Mouse (Mus musculus) forebrain, embryonic 15.5 days (tissue): Measurements from ENCODE around the gene Sox6. TPM values are rescaled to one million over a fixed set of nuclear protein-coding genes. Genes with fewer than 3 reads are reported as not detected.

Source experiments
- ATAC-seq: fragments of 200-750 bp; cut with Nextera tagmentation; replicated peaks from 2 replicates; pipeline ENCODE4 v1.8.0; 2017; ENCODE audit warnings: mild to moderate bottlenecking, moderate TSS enrichment, moderate library complexity
- H3K27ac ChIP-seq: fragments of 300-500 bp; sonication (generic); replicated peaks from 2 replicates; pipeline ENCODE4 v1.5.1; 2015; ENCODE audit warnings: mild to moderate bottlenecking, inconsistent platforms
- H3K27me3 ChIP-seq: fragments of 300-500 bp; sonication (generic); 2 replicates; pipeline ENCODE4 v1.6.1; 2015; ENCODE audit warnings: inconsistent platforms
- H3K36me3 ChIP-seq: fragments of 300-500 bp; sonication (generic); 2 replicates; pipeline ENCODE4 v1.6.1; 2015; ENCODE audit warnings: mild to moderate bottlenecking, inconsistent platforms
- H3K4me1 ChIP-seq: fragments of 300-500 bp; sonication (generic); 2 replicates; pipeline ENCODE4 v1.6.1; 2015; ENCODE audit warnings: inconsistent platforms
- H3K4me2 ChIP-seq: fragments of 300-500 bp; sonication (generic); replicated peaks from 2 replicates; pipeline ENCODE4 v1.6.1; 2015; ENCODE audit warnings: mild to moderate bottlenecking, inconsistent platforms
- H3K4me3 ChIP-seq: fragments of 300-500 bp; sonication (generic); 2 replicates; pipeline ENCODE4 v1.5.1; 2015; ENCODE audit warnings: mild to moderate bottlenecking, inconsistent platforms
- H3K9ac ChIP-seq: fragments of 300-500 bp; sonication (generic); replicated peaks from 2 replicates; pipeline ENCODE4 v1.6.1; 2015; ENCODE audit warnings: mild to moderate bottlenecking, inconsistent platforms
- H3K9me3 ChIP-seq: fragments of 300-500 bp; sonication (generic); 2 replicates; pipeline ENCODE4 v1.6.1; 2016; ENCODE audit warnings: inconsistent platforms
- WGBS: fragments of 180-500 bp; shearing (Covaris S2); methylation state at CpG from one replicate; pipeline ENCODE4 v1.1.7; 2015; ENCODE audit warnings: mixed read lengths; 5-methylcytosine and 5-hydroxymethylcytosine counted together
- polyA plus RNA-seq: library from polyadenylated mRNA; unstranded; fragments of >200 nt; fragmentation: Nextera tagmentation; extraction: Ambion mirVana; gene quantifications from 2 replicates; pipeline ENCODE4 v1.2.1, GENCODE M21; 2015

Sox6 gene
- polyA plus RNA-seq, 1 experiment from 2014 or later, result 111 TPM

DNA sequence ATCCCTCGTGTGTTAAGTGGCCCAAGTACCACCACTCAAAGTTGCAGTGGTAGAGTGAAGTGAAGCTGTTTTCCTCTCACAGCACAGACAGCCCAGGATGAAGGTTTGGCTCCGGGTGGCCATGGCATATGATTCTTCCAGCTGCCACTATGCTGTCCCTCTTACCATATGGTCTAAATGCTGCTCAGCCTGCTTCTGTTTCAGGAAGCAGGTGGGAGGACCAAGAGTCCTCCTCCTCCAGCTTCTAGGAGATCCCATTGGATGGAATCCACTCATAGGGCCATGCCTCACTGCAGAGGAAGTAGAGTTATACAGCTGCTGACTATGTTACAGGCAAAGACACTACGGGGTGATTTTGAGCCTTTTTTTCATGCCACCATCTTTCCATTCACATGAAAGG lies 591.5 kb downstream of the Sox6 start:
- no peak for ATAC-seq
- Histone ChIP-seq H3K9me3 (no peaks in the 10 kb centered on the region), H3K27ac (no peak overlapping the region), H3K4me1 (peaks cover 8% of the 10 kb centered on the region), H3K9ac (no peak overlapping the region), H3K4me2 (no peak overlapping the region), H3K36me3 (no peaks in the 10 kb centered on the region), H3K27me3 (no peaks in the 10 kb centered on the region), H3K4me3 (no peak overlapping the region)
- WGBS, result 78% methylated on average over 3 of the region's 3 CpGs

DNA sequence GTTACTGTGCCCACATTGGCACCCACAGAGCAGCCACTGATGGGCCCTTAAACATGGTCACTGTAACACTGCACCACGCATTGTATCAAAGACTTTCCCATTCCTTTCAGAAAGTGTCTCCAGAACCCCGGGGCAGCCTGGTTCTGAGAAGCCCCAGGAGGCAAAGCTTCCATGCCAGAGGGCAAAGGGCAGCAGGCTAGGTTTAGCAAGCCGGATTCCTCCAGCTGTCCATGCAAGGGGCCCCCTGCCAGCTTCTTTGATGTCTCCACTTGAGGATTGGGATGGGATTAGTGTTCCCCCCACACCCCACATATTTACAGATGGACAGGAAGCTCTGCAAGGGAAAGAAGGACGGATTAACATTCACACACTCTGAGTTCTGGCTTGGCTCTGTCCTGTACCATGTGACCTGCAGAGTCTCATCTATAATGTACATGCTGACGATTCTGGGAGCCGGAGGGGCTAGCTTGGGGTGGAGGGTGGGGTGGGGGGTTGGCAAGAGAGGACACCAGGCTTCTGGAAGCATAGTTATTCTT lies 592.0 kb downstream of the Sox6 start:
- Histone ChIP-seq H3K27me3 (no peaks in the 10 kb centered on the region), H3K4me3 (no peak overlapping the region), H3K9me3 (no peaks in the 10 kb centered on the region), H3K4me1 (peaks cover 8% of the 10 kb centered on the region), H3K4me2 (no peak overlapping the region), H3K36me3 (no peaks in the 10 kb centered on the region), H3K9ac (no peak overlapping the region), H3K27ac (no peak overlapping the region)
- no peak for ATAC-seq
- WGBS, result 28% methylated on average over 6 of the region's 6 CpGs

GRCm38 (mm10) chr7:115426161-115426982 lies 612.2 kb downstream of the Sox6 start:
- WGBS, result 80% methylated on average over 7 of the region's 7 CpGs
- Histone ChIP-seq H3K27me3 (no peaks in the 10 kb centered on the region), H3K4me2 (no peak overlapping the region), H3K9ac (no peak overlapping the region), H3K9me3 (no peaks in the 10 kb centered on the region), H3K4me3 (no peak overlapping the region), H3K27ac (no peak overlapping the region), H3K36me3 (no peaks in the 10 kb centered on the region), H3K4me1 (peaks cover 4% of the 10 kb centered on the region)
- no peak for ATAC-seq

GRCm38 (mm10) chr7:115422828-115423227 lies 615.8 kb downstream of the Sox6 start:
- no peaks in the 10 kb centered on the region for H3K27me3 ChIP-seq
- ATAC-seq, result no peak
- no peak overlapping the region for H3K27ac ChIP-seq
- H3K4me2 ChIP-seq, result no peak overlapping the region
- H3K4me1 ChIP-seq, result peaks cover 13% of the 10 kb centered on the region
- no peak overlapping the region for H3K9ac ChIP-seq
- H3K4me3 ChIP-seq, result no peak overlapping the region
- H3K36me3 ChIP-seq, result no peaks in the 10 kb centered on the region
- no peaks in the 10 kb centered on the region for H3K9me3 ChIP-seq
- 69% methylated on average over 7 of the region's 7 CpGs for WGBS

DNA sequence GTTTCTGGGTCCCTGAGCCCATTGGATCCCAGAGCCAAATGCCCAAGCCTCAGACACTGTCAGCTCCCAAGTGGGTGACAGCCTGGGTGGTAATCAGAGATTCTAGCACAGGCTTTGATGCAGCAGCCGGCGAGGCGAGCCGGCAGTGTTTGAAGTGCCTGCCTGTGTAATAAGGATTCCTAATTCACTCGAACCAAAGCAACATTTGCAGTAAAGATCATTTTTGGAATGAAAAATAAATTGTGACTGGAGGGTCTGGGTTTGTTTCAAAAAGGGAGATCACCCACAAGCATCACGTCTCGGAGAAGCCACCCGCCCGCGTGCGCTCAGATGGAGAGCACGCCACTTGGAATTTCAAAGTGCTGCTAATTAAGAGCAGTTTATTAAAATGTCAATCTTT lies 617.6 kb downstream of the Sox6 start:
- peak overlapping the region; percentile 15 for H3K4me2 ChIP-seq
- no peak for ATAC-seq
- no peaks in the 10 kb centered on the region for H3K36me3 ChIP-seq
- no peaks in the 10 kb centered on the region for H3K27me3 ChIP-seq
- no peak overlapping the region for H3K4me3 ChIP-seq
- 18% methylated on average over 12 of the region's 12 CpGs for WGBS
- no peaks in the 10 kb centered on the region for H3K9me3 ChIP-seq
- peak overlapping the region; percentile 7; the same call in 1 of the 2 replicates for H3K27ac ChIP-seq
- H3K4me1 ChIP-seq, result peaks cover 13% of the 10 kb centered on the region
- no peak overlapping the region for H3K9ac ChIP-seq

Other genes with a start within 250 kb of the Sox6 start
- 360 and 363 TPM in 2 replicates for gene 1110004F10Rik, start 601 bp upstream of the Sox6 start, polyA plus RNA-seq
- gene Gm4353, start 45.8 kb upstream of the Sox6 start, polyA plus RNA-seq, result 0.55 and 1.0 TPM in 2 replicates